Mouse (Mus musculus) heart, postnatal 0 days (tissue): ENCODE measurements around the gene Plxna4.

Source experiments
- CTCF ChIP-seq: IDR thresholded peaks from 2 replicates; pipeline ENCODE4 v1.5.1; 2016; ENCODE audit warnings: antibody characterized with exemption, control low read depth, low read depth
- EP300 ChIP-seq: IDR thresholded peaks from 2 replicates; pipeline ENCODE4 v1.6.1; 2016; ENCODE audit warnings: antibody characterized with exemption, low read depth

- TF ChIP-seq CTCF (no peak), EP300 (no peak)
These were observed 336.3 kb downstream of the Plxna4 start for GRCm38 (mm10) chr6:32251674-32252073.
